Mouse (Mus musculus): Measurements from ENCODE around the gene Patl2. TPM values are rescaled to one million over a fixed set of nuclear protein-coding genes. Genes with fewer than 3 reads are reported as not detected.

Patl2 gene
- not detected for total RNA-seq (2023)

DNA sequence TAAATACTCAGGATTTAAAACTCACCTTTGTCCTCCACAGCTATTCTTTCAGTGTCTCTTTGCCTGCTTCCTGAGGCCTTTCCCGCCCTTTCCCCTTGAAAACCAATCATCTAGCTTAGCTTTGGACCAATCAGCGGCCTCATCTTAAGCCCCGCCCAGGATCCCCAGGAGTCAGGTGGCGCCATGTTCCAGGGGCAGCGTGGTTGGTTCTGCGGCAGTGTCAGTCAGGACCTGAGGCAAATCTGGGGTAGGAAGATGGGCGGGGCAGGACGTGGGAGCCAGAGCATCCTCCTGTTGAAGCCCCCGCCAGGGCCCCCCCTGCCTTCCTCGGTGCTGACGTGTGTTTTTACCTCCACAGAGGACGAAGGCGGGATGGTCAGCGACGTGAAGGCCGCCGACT, at the start of gene Patl2, which contains the start of gene Terb2:
Gene Patl2 (minus strand): TSS at position 84 of the 400 bp plus-strand sequence.
Gene Terb2 (plus strand): TSS at position 167 of the 400 bp plus-strand sequence.

DNA sequence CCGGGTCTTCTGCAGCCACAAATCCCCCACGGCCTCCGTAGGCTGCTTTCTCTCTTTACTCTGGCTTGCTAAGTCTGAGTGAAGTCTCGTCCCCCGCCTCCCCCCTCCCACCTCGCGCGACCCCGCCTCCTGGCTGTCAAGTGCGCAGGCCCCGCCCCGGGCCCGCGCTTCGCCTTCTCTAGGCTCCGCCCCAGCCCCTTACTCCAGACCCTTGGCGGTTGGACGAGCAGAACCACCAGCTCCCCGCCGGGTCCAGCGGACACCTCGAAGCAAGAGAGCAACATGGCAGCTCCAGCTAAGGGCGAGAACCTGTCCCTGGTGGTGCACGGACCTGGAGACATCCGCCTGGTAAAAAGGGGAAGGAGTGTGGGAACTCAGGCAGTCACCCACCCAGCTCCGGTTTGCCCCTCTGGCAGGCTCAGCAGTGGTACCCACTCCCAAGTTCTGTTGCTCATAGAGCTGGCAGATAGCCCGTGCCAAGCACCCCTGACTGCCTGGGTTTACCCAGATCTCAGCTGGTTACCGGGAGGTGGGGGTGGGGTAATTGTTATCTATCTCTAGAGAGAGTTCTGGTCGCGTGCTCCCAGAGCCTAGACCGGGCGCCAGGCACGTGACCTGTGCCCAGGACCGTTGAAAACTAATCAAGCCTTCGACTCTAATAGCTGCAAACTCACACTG, 48.8 kb upstream of the Patl2 start, which contains the start of gene Sord:
Gene Sord (plus strand): TSS at position 139 of the 678 bp plus-strand sequence.

DNA sequence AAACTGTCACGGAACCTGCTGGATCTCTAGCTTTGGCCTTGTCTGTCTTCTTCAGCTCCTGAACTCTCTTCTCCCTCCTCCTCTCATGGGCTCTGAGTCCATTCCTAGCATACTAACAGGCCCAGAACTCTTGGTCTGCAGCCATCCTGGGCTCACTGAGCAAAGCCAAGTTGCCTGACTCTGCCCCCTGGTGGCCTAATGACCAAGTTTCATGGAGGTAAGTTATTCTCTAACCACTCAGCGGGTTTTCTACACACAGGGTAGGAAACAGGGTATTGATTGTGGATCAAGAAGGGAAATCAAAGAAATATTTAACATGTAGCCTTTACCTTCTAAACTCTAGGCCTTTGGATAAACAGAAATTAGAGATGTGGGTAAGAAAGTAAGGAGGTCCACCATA, 25.3 kb downstream of the Patl2 start, which contains the start of gene Trim69:
Gene Trim69 (plus strand): TSS at position 21 of the 400 bp plus-strand sequence.

DNA sequence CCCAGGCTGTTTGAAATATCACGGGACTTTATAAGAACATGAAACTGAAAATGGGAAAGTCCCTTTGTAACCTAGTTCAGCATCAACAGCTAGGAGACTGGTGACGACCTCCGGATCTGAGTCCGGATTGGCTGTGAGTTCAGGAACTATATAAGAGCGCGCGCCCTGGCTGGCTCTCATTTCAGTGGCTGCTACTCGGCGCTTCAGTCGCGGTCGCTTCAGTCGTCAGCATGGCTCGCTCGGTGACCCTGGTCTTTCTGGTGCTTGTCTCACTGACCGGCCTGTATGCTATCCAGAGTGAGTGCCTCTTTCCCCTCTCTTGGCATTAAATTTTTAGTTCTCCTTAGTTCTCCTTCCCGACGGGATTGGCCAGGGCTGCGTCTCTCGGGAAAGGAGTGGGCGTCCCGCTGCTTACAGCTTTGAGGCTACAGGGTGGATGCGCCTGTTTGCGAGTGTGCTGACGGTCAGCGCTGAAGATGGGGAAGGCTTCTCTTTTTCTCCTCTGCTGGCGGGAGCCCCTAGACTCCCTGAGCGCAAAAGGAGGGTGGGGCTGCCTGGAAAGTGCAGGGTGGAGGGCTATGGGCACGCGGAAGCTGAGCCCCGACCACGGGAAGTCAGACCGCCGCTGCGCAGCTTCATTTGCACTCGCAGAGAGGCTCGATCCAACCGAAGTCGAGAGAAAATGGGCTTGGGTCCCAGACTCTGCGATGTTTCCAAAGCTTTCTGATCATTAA, 38.3 kb downstream of the Patl2 start, which contains the start of gene B2m:
Gene B2m (plus strand): TSS at position 179 of the 734 bp plus-strand sequence.

DNA sequence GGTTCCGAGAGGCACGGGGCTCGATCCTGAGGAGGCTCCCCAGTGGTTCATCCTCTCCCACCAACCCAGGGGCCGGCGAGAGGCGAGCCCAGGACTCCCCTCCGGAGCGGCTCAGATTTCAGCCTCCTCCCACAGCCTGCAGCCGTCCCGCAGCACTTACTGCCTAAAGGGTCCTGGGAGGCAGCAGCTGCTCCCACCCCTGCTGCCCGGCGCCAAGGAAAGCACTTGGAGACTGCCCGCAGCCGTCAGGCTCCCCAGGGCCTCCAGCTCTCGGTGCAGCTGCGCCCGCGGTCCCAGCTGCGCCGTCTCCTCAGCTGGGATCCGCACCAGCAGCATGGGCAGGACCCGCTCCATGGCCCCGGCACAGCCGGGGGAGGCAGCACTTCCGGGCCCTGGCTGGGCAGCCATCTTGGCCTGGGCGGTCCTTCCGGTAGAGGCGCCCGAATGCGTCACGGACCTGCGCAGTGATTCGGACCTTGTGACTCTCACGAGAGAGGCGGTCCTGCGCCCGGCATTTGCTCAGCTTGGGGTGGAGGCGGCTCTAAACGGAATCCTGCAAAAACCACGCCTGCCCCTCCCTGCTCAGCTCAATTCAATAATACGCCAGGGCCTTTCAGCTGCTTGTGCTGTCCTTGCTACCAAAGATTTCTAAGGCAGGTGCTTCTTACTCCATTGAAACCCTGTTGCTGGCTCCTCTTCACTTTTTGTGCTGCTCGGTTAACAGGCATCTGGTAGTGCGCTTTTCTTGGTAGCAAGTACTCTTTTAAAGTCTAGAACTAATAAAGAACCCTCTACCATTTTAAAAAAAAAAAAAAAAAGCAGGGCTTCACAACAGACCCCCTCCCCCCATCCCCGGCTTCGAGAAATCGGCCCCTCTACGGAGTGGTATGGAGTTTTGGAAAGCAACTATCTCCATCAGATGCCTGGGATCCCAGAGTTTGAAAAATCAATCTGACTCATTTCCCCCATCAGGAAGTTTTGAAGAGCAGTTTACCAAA, 67.7 kb downstream of the Patl2 start, which contains the start of gene Spg11:
Gene Spg11 (minus strand): TSS at position 426 of the 998 bp plus-strand sequence.

Other genes with a start within 250 kb of the Patl2 start
- 10 to 100 TPM; 46.9 to 47.5 TPM for gene Ctdspl2, start 230.2 kb downstream of the Patl2 start, total RNA-seq (2023)
- not detected for gene Mageb3, start 230.1 kb downstream of the Patl2 start, total RNA-seq (2023)
- 10 to 100 TPM; 37.6 to 45.8 TPM for gene Eif3j1, start 157.6 kb downstream of the Patl2 start, total RNA-seq (2023)
- gene Spg11, start 67.8 kb downstream of the Patl2 start, total RNA-seq (2023), result 10 to 100 TPM; 31.6 to 31.7 TPM
- gene B2m, start 38.5 kb downstream of the Patl2 start, total RNA-seq (2023), result 1,000 to 10,000 TPM; 1,480 to 1,487 TPM
- under 1 TPM; 0.42 to 0.61 TPM for gene Trim69, start 25.5 kb downstream of the Patl2 start, total RNA-seq (2023)
- gene Terb2, start 83 bp upstream of the Patl2 start, total RNA-seq (2023), result not detected
- gene Sord, start 48.6 kb upstream of the Patl2 start, total RNA-seq (2023), result 1 to 10 TPM; 5.6 to 7.1 TPM
- not detected for gene Duox2, start 112.3 kb upstream of the Patl2 start, total RNA-seq (2023)
- not detected for gene Duoxa2, start 112.7 kb upstream of the Patl2 start, total RNA-seq (2023)
- not detected for gene Duoxa1, start 127.5 kb upstream of the Patl2 start, total RNA-seq (2023)
- gene Duox1, start 129.5 kb upstream of the Patl2 start, total RNA-seq (2023), result not detected
- 1 to 10 TPM; 3.6 to 4.0 TPM for gene Shf, start 183.0 kb upstream of the Patl2 start, total RNA-seq (2023)
- 100 to 1,000 TPM; 122 to 141 TPM for gene Slc28a2, start 240.3 kb upstream of the Patl2 start, total RNA-seq (2023)